Mouse (Mus musculus) kidney, adult 2 months (tissue): ENCODE data around the gene Aurkaip1. TPM values are rescaled to one million over a fixed set of nuclear protein-coding genes. Genes with fewer than 3 reads are reported as not detected.

Source experiments
- DNase-seq: peaks from one replicate; pipeline ENCODE4 v3.0.0; 2021
- H3K27ac ChIP-seq: fragments of 200-500 bp; 2 replicates; pipeline ENCODE4 v1.5.1; 2012; ENCODE audit warnings: low read depth, low read length, control low read depth, inconsistent platforms; ENCODE audit not compliant: insufficient read depth
- H3K27me3 ChIP-seq: fragments of 200-500 bp; replicated peaks from 2 replicates; pipeline ENCODE4 v1.6.1; 2012; ENCODE audit warnings: mild to moderate bottlenecking, moderate library complexity, low read length, inconsistent platforms; ENCODE audit not compliant: control insufficient read depth, insufficient read depth
- H3K36me3 ChIP-seq: fragments of 200-500 bp; 2 replicates; pipeline ENCODE4 v1.6.1; 2012; ENCODE audit warnings: mild to moderate bottlenecking, moderate library complexity, low read length, inconsistent platforms; ENCODE audit not compliant: control insufficient read depth, insufficient read depth
- H3K4me1 ChIP-seq: fragments of 200-500 bp; 2 replicates; pipeline ENCODE4 v1.6.1; 2011; ENCODE audit warnings: low read length; ENCODE audit not compliant: control insufficient read depth, insufficient read depth
- H3K4me3 ChIP-seq: fragments of 200-500 bp; 2 replicates; pipeline ENCODE4 v1.5.1; 2011; ENCODE audit warnings: mild to moderate bottlenecking, low read depth, low read length, control low read depth; ENCODE audit not compliant: insufficient read depth
- CTCF ChIP-seq: fragments of 200-500 bp; conservative IDR thresholded peaks from 2 replicates; pipeline ENCODE4 v1.5.1; 2011; ENCODE audit warnings: low read depth, mild to moderate bottlenecking, control low read depth, low read length, moderate library complexity, mixed read lengths; ENCODE audit not compliant: insufficient read depth, insufficient read length
- POLR2A ChIP-seq: fragments of 200-500 bp; IDR thresholded peaks from one replicate; pipeline ENCODE4 v1.6.1; 2011; ENCODE audit warnings: low read depth, low read length, control low read depth
- WGBS: fragments of 180-500 bp; shearing (Covaris S2); methylation state at CpG from one replicate; pipeline ENCODE4 v1.1.7; 2018; 5-methylcytosine and 5-hydroxymethylcytosine counted together
- polyA plus RNA-seq: library from polyadenylated mRNA; depleted of rRNA; stranded (reverse); fragments of >200 nt; gene quantifications from 2 replicates; pipeline ENCODE4 v1.2.3, GENCODE M21; 2012

The Aurkaip1 gene
- polyA plus RNA-seq, 1 experiment: 164 TPM

DNA sequence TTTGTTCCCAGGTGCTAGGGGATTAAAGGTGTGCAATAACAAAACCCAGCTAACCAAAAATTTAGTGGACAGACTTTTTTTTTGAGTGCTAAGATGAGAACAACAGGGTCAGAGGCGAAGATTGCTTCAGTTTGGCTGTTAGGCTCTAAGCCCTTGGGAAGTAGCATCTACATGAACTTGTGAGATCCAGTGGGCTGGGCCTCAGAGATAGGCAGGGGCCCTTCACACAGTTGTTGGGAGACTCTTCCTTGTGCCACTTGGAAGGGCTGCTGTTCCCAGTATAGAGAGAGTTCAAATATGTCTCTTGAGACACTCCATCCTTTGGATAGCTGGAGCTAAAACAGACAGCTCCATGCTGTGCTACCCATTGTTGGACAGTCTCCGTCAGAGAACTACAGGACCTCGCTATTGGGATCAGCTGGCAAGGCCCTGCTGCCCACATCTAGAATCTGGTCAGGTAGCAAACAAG lies 41.0 kb upstream of the Aurkaip1 start, which contains the start of gene Ankrd65:
Ankrd65 (plus strand) TSS at position 419 of the 469 bp plus-strand sequence.
- H3K4me1 ChIP-seq: peaks cover 12% of the 10 kb centered on the region; the same call in 1 of the 2 replicates
- no peaks in the 10 kb centered on the region for H3K36me3 ChIP-seq
- peak within 1 kb of the TSS; percentile 79 for H3K27ac ChIP-seq
- H3K4me3 ChIP-seq: peak within 1 kb of the TSS; percentile 36; the same call in 1 of the 2 replicates
- no peaks in the 10 kb centered on the region for H3K27me3 ChIP-seq
- WGBS: 69% methylated on average over 3 of the region's 3 CpGs
- no peak for DNase-seq
- no peak for TF ChIP-seq POLR2A
- no peak for TF ChIP-seq CTCF

GRCm38 (mm10) chr4:155790650-155791161 lies 40.4 kb upstream of the Aurkaip1 start:
- H3K27me3 ChIP-seq: no peaks in the 10 kb centered on the region
- TF ChIP-seq CTCF: no peak
- TF ChIP-seq POLR2A: no peak
- no peaks in the 10 kb centered on the region for H3K36me3 ChIP-seq
- peak; percentile 84 for DNase-seq
- peak overlapping the region; percentile 79 for H3K27ac ChIP-seq
- H3K4me1 ChIP-seq: peaks cover 12% of the 10 kb centered on the region; the same call in 1 of the 2 replicates
- WGBS: 39% methylated on average over 3 of the region's 3 CpGs
- H3K4me3 ChIP-seq: no peak overlapping the region

DNA sequence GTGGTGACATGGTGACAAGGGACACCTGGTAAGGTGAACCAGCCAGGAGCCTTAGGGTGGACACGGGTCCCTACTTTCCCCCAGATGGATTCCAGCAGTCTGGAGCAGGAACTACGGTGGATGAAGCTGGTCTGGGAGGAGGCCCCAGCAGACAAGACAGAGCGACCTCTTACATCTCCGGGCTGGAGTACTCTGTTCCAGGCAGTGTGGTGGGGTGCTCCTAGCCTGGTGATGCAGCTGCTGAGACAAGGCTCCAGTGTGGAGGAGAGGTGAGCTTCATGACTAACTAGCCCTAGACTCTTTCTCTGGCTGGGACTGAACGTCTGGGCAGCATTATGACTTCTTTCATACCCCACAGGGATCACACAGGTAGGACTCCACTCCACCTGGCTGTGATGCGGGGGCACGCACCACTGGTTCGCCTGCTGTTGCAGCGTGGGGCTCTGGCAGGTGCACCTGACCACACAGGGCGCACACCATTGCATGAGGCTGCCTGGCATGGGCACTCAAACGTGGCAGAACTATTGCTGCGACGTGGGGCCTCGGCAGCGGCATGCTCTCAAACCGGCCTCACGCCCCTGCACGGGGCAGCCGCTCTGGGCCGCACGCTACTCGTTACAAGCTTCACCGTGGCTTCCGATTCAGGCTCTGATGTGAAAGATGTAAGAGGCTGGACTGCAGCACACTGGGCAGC lies 39.7 kb upstream of the Aurkaip1 start:
- no peaks in the 10 kb centered on the region for H3K27me3 ChIP-seq
- H3K36me3 ChIP-seq: no peaks in the 10 kb centered on the region
- H3K27ac ChIP-seq: peak overlapping the region; percentile 79
- peak; percentile 57 for DNase-seq
- H3K4me1 ChIP-seq: peaks cover 12% of the 10 kb centered on the region; the same call in 1 of the 2 replicates
- H3K4me3 ChIP-seq: peak overlapping the region; percentile 36
- WGBS: 42% methylated on average over 24 of the region's 24 CpGs
- TF ChIP-seq POLR2A (no peak), CTCF (no peak)

DNA sequence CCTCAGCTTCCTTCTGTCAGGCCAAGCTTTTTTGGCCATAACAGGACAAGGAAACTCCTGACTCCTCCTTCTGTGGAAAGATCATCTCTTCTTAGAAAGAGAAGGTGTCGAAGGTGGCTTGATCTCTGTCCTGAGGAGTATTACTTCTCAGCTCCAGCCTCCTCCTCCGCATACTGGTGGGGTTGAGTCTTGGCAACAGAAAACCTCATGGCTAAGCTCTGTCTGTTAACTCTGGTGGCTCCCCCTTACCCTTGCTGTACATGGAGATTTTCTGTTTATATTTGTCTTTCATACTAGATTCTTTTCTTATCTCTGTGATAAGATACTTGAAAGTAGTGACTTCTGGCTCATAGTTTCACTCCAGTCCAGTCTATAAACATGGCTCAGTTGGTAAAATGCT lies 37.3 kb upstream of the Aurkaip1 start:
- WGBS: 54% methylated on average over 2 of the region's 2 CpGs

GRCm38 (mm10) chr4:155802075-155802474 lies 29.0 kb upstream of the Aurkaip1 start:
- no peaks in the 10 kb centered on the region; the same call in 1 of the 2 replicates for H3K36me3 ChIP-seq
- TF ChIP-seq CTCF (no peak), POLR2A (no peak)
- no peaks in the 10 kb centered on the region for H3K27me3 ChIP-seq
- no peak for DNase-seq
- H3K27ac ChIP-seq: no peak overlapping the region
- no peak overlapping the region for H3K4me3 ChIP-seq
- peaks cover 9% of the 10 kb centered on the region; the same call in 1 of the 2 replicates for H3K4me1 ChIP-seq
- 100% methylated on average over 1 of the region's 1 CpGs for WGBS

More for the DNA sequence above, 37.3 kb upstream of the Aurkaip1 start:
- H3K36me3 ChIP-seq: no peaks in the 10 kb centered on the region
- peaks cover 12% of the 10 kb centered on the region; the same call in 1 of the 2 replicates for H3K4me1 ChIP-seq
- H3K27me3 ChIP-seq: no peaks in the 10 kb centered on the region
- no peak for DNase-seq
- no peak overlapping the region for H3K27ac ChIP-seq
- H3K4me3 ChIP-seq: no peak overlapping the region
- no peak for TF ChIP-seq POLR2A
- no peak for TF ChIP-seq CTCF

- DNase-seq: peak; percentile 32
- peaks cover 9% of the 10 kb centered on the region; the same call in 1 of the 2 replicates for H3K4me1 ChIP-seq
- no peaks in the 10 kb centered on the region; the same call in 1 of the 2 replicates for H3K36me3 ChIP-seq
- peak within 1 kb of the TSS; percentile 60 for H3K27ac ChIP-seq
- no peaks in the 10 kb centered on the region for H3K27me3 ChIP-seq
- WGBS: 14% methylated on average over 12 of the region's 12 CpGs
- TF ChIP-seq POLR2A (no peak), CTCF (0 out of 2 replicates have a peak, but pooled peaks have one; percentile 27)
- peak within 1 kb of the TSS; percentile 95 for H3K4me3 ChIP-seq
These were observed 28.2 kb upstream of the Aurkaip1 start, which contains the start of gene Mrpl20 for GRCm38 (mm10) chr4:155802741-155803339. Gene Mrpl20, plus strand, starts transcription at chr4:155802878.
